Mouse (Mus musculus) urinary bladder, postnatal 36 days (tissue): ENCODE measurements around the gene AU018091.
"Not testable (repeated sequence)": the region's sequence is repeated elsewhere in the genome, so short reads cannot be mapped to it uniquely, and the experiment has no call there.

ENCODE experiments used
- DNase-seq, 2 experiments: peaks; one replicate each; pipeline ENCODE4 v3.0.0; 2022; ENCODE audit warnings: low spot score in 2 of 2, mixed read lengths in 1 of 2

Gene AU018091

GRCm38 (mm10) chr7:3166270-3166669 lies 2.7 kb downstream of the AU018091 start:
- DNase-seq, result no peak

- no peak for DNase-seq
These were observed 4.0 kb downstream of the AU018091 start for GRCm38 (mm10) chr7:3164991-3165390.

- no peak for DNase-seq
These were observed 4.6 kb downstream of the AU018091 start for GRCm38 (mm10) chr7:3164381-3164780.

- DNase-seq, result no peak
These were observed 18.6 kb downstream of the AU018091 start for GRCm38 (mm10) chr7:3150376-3150775.

GRCm38 (mm10) chr7:3146072-3146471 lies 22.9 kb downstream of the AU018091 start:
- no peak for DNase-seq

GRCm38 (mm10) chr7:3143329-3143728 lies 25.7 kb downstream of the AU018091 start:
- DNase-seq, result no peak

GRCm38 (mm10) chr7:3135606-3136005 lies 33.4 kb downstream of the AU018091 start:
- no peak for DNase-seq

GRCm38 (mm10) chr7:3134654-3135053 lies 34.3 kb downstream of the AU018091 start:
- no peak for DNase-seq

GRCm38 (mm10) chr7:3130342-3130741 lies 38.7 kb downstream of the AU018091 start:
- DNase-seq, result no peak

GRCm38 (mm10) chr7:3128564-3128963 lies 40.4 kb downstream of the AU018091 start:
- DNase-seq, result not testable (repeated sequence)

- DNase-seq, result not testable (repeated sequence)
These were observed 57.8 kb downstream of the AU018091 start for GRCm38 (mm10) chr7:3111193-3111592.

- DNase-seq, result not testable (repeated sequence)
These were observed 62.4 kb downstream of the AU018091 start for GRCm38 (mm10) chr7:3106516-3107077.
